Mouse (Mus musculus) midbrain, embryonic 12.5 days (tissue): ENCODE measurements around the gene Cmah. TPM values are rescaled to one million over a fixed set of nuclear protein-coding genes. Genes with fewer than 3 reads are reported as not detected.

ENCODE experiments used
- ATAC-seq: fragments of 200-750 bp; cut with Nextera tagmentation; 2 replicates; pipeline ENCODE4 v1.8.0; 2017; ENCODE audit warnings: low read depth, moderate TSS enrichment, moderate library complexity; ENCODE audit not compliant: low FRiP score
- H3K27ac ChIP-seq: fragments of 300-500 bp; sonication (generic); replicated peaks from 2 replicates; pipeline ENCODE4 v1.5.1; 2016; ENCODE audit warnings: mild to moderate bottlenecking
- H3K27me3 ChIP-seq: fragments of 300-500 bp; sonication (generic); 2 replicates; pipeline ENCODE4 v1.6.1; 2016; ENCODE audit warnings: mild to moderate bottlenecking
- H3K36me3 ChIP-seq: fragments of 300-500 bp; sonication (generic); 2 replicates; pipeline ENCODE4 v1.6.1; 2016
- H3K4me1 ChIP-seq: fragments of 300-500 bp; sonication (generic); 2 replicates; pipeline ENCODE4 v1.6.1; 2016
- H3K4me2 ChIP-seq: fragments of 300-500 bp; sonication (generic); replicated peaks from 2 replicates; pipeline ENCODE4 v1.6.1; 2016; ENCODE audit warnings: mild to moderate bottlenecking, moderate library complexity
- H3K4me3 ChIP-seq: fragments of 300-500 bp; sonication (generic); 2 replicates; pipeline ENCODE4 v1.5.1; 2016; ENCODE audit warnings: mild to moderate bottlenecking
- H3K9ac ChIP-seq: fragments of 300-500 bp; sonication (generic); replicated peaks from 2 replicates; pipeline ENCODE4 v1.6.1; 2016; ENCODE audit warnings: mild to moderate bottlenecking, moderate library complexity
- H3K9me3 ChIP-seq: fragments of 300-500 bp; sonication (generic); 2 replicates; pipeline ENCODE4 v1.6.1; 2016; ENCODE audit warnings: mild to moderate bottlenecking
- WGBS: fragments of 180-500 bp; shearing (Covaris S2); methylation state at CpG from one replicate; pipeline ENCODE4 v1.1.7; 2016; 5-methylcytosine and 5-hydroxymethylcytosine counted together
- polyA plus RNA-seq: library from polyadenylated mRNA; unstranded; fragments of >200 nt; fragmentation: Nextera tagmentation; extraction: Ambion mirVana; gene quantifications from 2 replicates; pipeline ENCODE4 v1.2.1, GENCODE M21; 2016

The Cmah gene
- polyA plus RNA-seq, 1 experiment from 2014 or later = 0.36 TPM

DNA sequence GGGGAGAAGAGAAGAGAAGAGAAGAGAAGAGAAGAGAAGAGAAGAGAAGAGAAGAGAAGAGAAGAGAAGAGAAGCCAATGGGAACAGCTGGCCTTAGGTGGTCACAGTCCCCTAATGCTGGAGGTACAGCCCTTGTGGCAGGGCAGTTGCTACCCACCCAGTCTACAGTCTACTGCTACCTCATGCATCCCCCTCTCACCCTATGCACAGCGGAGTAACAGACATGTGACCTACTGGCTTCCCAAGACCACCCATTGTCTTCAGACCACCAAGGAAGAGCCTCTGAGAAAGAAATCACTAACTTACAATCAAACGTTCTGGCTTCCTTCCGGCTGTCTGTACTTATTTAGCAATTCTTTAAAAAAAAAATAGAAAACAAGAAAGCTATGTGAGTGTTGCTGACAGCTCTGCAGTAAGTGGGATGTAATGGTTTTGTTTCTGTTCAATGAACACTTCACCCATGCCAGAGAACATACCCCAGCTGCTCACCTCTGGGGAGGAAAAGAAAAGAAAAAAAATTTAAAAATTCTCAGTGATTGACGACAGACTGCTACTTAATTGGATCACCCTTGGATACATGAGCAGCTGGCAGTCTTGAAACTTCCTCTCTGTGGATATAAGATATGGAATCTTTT is 196.5 kb downstream of the Cmah start:
- 71% methylated on average over 4 of the region's 4 CpGs for WGBS

DNA sequence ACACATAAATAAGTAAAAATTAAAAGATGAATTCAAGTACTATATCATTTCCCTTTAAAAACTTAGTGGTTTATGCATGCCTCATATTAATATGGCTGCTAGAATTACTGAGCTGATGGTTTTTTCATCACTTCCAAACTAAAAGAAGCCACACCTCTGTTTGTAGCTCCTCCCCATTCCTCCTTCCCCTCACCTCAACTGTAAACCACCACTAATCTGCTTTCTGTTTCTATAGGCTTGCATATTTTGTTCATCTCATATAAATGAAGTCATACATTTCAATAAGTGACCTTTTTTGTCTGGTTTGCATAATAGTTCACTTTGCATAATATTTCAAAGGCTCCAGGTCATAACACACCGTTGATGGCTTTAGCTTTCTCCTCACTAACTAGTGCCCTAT is 197.3 kb downstream of the Cmah start:
- Histone ChIP-seq H3K9ac (no peak overlapping the region), H3K4me2 (no peak overlapping the region), H3K9me3 (no peaks in the 10 kb centered on the region), H3K4me1 (peaks cover 16% of the 10 kb centered on the region), H3K27ac (no peak overlapping the region), H3K36me3 (no peaks in the 10 kb centered on the region), H3K27me3 (peaks cover 6% of the 10 kb centered on the region; the same call in 1 of the 2 replicates), H3K4me3 (no peak overlapping the region)
- ATAC-seq = no peak
- WGBS = 81% methylated on average over 1 of the region's 1 CpGs

More for the DNA sequence above, 196.5 kb downstream of the Cmah start:
- H3K9me3 ChIP-seq = no peaks in the 10 kb centered on the region
- no peak overlapping the region for H3K27ac ChIP-seq
- no peaks in the 10 kb centered on the region for H3K36me3 ChIP-seq
- ATAC-seq = no peak
- H3K9ac ChIP-seq = no peak overlapping the region
- peaks cover 6% of the 10 kb centered on the region; the same call in 1 of the 2 replicates for H3K27me3 ChIP-seq
- no peak overlapping the region for H3K4me3 ChIP-seq
- no peak overlapping the region for H3K4me2 ChIP-seq
- H3K4me1 ChIP-seq = peaks cover 16% of the 10 kb centered on the region

- Histone ChIP-seq H3K36me3 (no peaks in the 10 kb centered on the region), H3K4me3 (no peak overlapping the region), H3K4me1 (peaks cover 16% of the 10 kb centered on the region), H3K9me3 (no peaks in the 10 kb centered on the region), H3K4me2 (no peak overlapping the region), H3K27me3 (no peaks in the 10 kb centered on the region), H3K9ac (no peak overlapping the region), H3K27ac (no peak overlapping the region)
- ATAC-seq = no peak
- WGBS = 78% methylated on average over 3 of the region's 3 CpGs
These were observed 198.3 kb downstream of the Cmah start for GRCm38 (mm10) chr13:24525551-24525950.

GRCm38 (mm10) chr13:24526916-24527315 is 199.7 kb downstream of the Cmah start:
- no peak for ATAC-seq
- peaks cover 5% of the 10 kb centered on the region for H3K4me1 ChIP-seq
- H3K9ac ChIP-seq = no peak overlapping the region
- H3K4me3 ChIP-seq = no peak overlapping the region
- H3K9me3 ChIP-seq = no peaks in the 10 kb centered on the region
- no peak overlapping the region for H3K4me2 ChIP-seq
- no peak overlapping the region for H3K27ac ChIP-seq
- H3K36me3 ChIP-seq = no peaks in the 10 kb centered on the region
- no peaks in the 10 kb centered on the region for H3K27me3 ChIP-seq
- WGBS = 67% methylated on average over 2 of the region's 2 CpGs

Other genes starting within 250 kb of the Cmah start
- gene Carmil1, start 46.6 kb upstream of the Cmah start, polyA plus RNA-seq = 21.6 and 25.6 TPM in 2 replicates